8 mouse cellular contexts compared by ENCODE assay signal in the genomic region with DNA sequence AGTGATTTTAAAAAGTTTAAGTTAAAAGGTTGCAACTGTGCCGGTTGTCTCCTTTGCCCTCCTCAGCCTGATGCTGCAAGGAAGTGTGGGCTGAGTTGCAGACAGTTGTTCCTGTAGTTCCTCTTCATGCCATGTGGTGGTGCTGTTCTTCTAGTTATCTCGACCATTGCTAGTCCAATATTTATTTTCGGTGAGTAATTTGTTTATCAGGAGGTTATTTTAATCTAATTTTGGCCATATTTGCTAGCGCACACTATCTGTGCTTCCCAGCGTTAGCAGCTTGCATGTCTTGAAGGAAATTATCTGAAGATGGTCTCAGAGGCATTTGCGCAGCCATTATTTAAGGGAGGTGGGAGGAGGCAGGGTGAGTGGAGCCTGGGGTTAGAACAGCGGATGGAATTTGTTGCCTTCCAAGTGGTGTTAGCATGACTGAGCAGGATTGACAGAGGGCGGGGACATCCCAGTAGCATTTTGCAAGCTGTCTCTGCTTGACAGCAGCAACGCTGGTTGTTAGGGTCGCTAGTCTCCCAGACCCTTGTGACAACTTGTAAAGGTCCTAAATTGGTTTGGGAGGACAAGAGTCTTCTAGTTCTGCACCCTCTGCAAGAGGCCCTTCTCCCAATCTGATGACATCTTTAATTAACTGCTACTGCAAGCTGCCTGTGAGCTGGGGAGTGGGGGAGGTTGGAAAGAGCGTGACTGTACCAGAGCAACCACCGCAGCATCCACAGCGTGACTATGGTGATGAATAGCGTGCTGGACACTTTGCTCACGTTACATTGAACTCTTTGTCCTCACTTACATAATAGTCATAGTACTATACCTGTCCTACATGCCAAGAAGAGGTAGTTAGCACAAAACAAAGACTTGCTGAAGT.
DNase-seq lines count a peak whose midpoint lies in the region; ATAC-seq and TF ChIP-seq lines count a peak whose summit lies in the region.

No protein-coding gene starts in this region.

- H3K4me1 ChIP-seq in bone marrow, adult 2 months (ENCODE audit: control insufficient read depth, insufficient read depth, low read length): no peaks in the 10 kb centered on the region
- no peaks in the 10 kb centered on the region for H3K4me1 ChIP-seq in embryonic fibroblast, embryonic 13.5 days (ENCODE audit: control insufficient read depth, insufficient read depth, low read length)
- H3K4me1 ChIP-seq in heart, embryonic 15.5 days (replicated peaks): peaks cover 5% of the 10 kb centered on the region; the same call in 1 of the 2 replicates
- no peaks in the 10 kb centered on the region; the same call in 1 of the 2 replicates for H3K4me1 ChIP-seq in liver, adult 2 months (ENCODE audit: control insufficient read depth, insufficient read depth, low read length)
- H3K4me1 ChIP-seq in testis, adult 2 months (ENCODE audit: control insufficient read depth, insufficient read depth, low read length): no peaks in the 10 kb centered on the region; the same call in none of the 2 replicates

- 29% methylated on average over 15 of the region's 15 CpGs for WGBS in bone marrow, adult 2 months
- WGBS in heart, embryonic 15.5 days: 18% methylated on average over 15 of the region's 15 CpGs
- WGBS in liver, adult 2 months: 19% methylated on average over 15 of the region's 15 CpGs

- H3K36me3 ChIP-seq in heart, embryonic 15.5 days: no peaks in the 10 kb centered on the region
- H3K36me3 ChIP-seq in liver, adult 2 months (ENCODE audit: control insufficient read depth, insufficient read depth, low read length): no peaks in the 10 kb centered on the region
- H3K36me3 ChIP-seq in testis, adult 2 months (ENCODE audit: control insufficient read depth, insufficient read depth, low read length): no peaks in the 10 kb centered on the region

- H3K9me3 ChIP-seq in heart, embryonic 15.5 days (replicated peaks): no peaks in the 10 kb centered on the region

- peak overlapping the region; percentile 60 for H3K4me2 ChIP-seq in heart, embryonic 15.5 days

- DNase-seq in CD4-positive helper T cell, adult 2 months (ENCODE audit: low read depth, low spot score): peak; percentile 41
- DNase-seq in kidney, postnatal 10 days: peak; percentile 76
- DNase-seq in liver, adult 2 months (ENCODE audit: extremely low read depth, low read depth, low spot score): peak; percentile 30
- DNase-seq in natural killer cell, adult 2 months (ENCODE audit: low spot score in 2 of 2): peak; percentile 1 to 42

- peak; percentile 61 for ATAC-seq in heart, embryonic 15.5 days (replicated peaks; ENCODE audit: insufficient number of reproducible peaks, insufficient read depth, low FRiP score, low read depth)

- no peak overlapping the region for H3K9ac ChIP-seq in heart, embryonic 15.5 days
- H3K9ac ChIP-seq in liver, adult 2 months (ENCODE audit: low read depth, low read length): no peak overlapping the region

- H3K27me3 ChIP-seq in heart, embryonic 15.5 days: no peaks in the 10 kb centered on the region
- H3K27me3 ChIP-seq in liver, adult 2 months (ENCODE audit: control insufficient read depth, insufficient read depth, low read length): no peaks in the 10 kb centered on the region
- H3K27me3 ChIP-seq in testis, adult 2 months (ENCODE audit: control insufficient read depth, insufficient read depth, low read length): no peaks in the 10 kb centered on the region

- H3K27ac ChIP-seq in bone marrow, adult 2 months (ENCODE audit: control insufficient read depth, insufficient read depth, low read depth, low read length, poor library complexity): no peak overlapping the region
- H3K27ac ChIP-seq in embryonic fibroblast, embryonic 13.5 days (ENCODE audit: insufficient read depth, low read length): no peak overlapping the region
- H3K27ac ChIP-seq in heart, embryonic 15.5 days: no peak overlapping the region
- no peak overlapping the region for H3K27ac ChIP-seq in liver, adult 2 months (replicated peaks; ENCODE audit: insufficient read depth, low read depth, low read length)
- H3K27ac ChIP-seq in testis, adult 2 months (ENCODE audit: control insufficient read depth, insufficient read depth, low read depth, low read length): no peak overlapping the region

- peak; percentile 45 for TF ChIP-seq CTCF in bone marrow, adult 2 months (IDR thresholded peaks at IDR 0.05; ENCODE audit: control insufficient read depth, insufficient read depth, low read length)
- TF ChIP-seq CTCF in embryonic fibroblast, embryonic 13.5 days (IDR thresholded peaks at IDR 0.05; ENCODE audit: borderline replicate concordance, insufficient read depth, low read length): peak; percentile 36; the same call in 1 of the 2 replicates
- peak; percentile 46 for TF ChIP-seq CTCF in liver, adult 2 months (IDR thresholded peaks at IDR 0.05; ENCODE audit: low read depth, low read length)
- TF ChIP-seq CTCF in testis, adult 2 months (IDR thresholded peaks at IDR 0.05; ENCODE audit: control insufficient read depth, insufficient read depth, insufficient replicate concordance, low read depth, low read length): peak; percentile 49; the same call in 1 of the 2 replicates

- TF ChIP-seq POLR2A in bone marrow, adult 2 months (IDR thresholded peaks at IDR 0.05; ENCODE audit: borderline replicate concordance, control insufficient read depth, low read depth, low read length): no peak
- TF ChIP-seq POLR2A in embryonic fibroblast, embryonic 13.5 days (IDR thresholded peaks at IDR 0.05; ENCODE audit: low read depth, low read length): no peak
- TF ChIP-seq POLR2A in liver, adult 2 months (IDR thresholded peaks at IDR 0.05; ENCODE audit: extremely low read depth, insufficient read depth, low read length): no peak
- no peak for TF ChIP-seq POLR2A in testis, adult 2 months (IDR thresholded peaks at IDR 0.05; ENCODE audit: control insufficient read depth, low read depth, low read length)

- no peak overlapping the region for H3K4me3 ChIP-seq in bone marrow, adult 2 months (replicated peaks; ENCODE audit: control insufficient read depth, low read depth, low read length)
- H3K4me3 ChIP-seq in embryonic fibroblast, embryonic 13.5 days (ENCODE audit: insufficient read depth, low read length): no peak overlapping the region
- peak overlapping the region; percentile 42 for H3K4me3 ChIP-seq in heart, embryonic 15.5 days
- H3K4me3 ChIP-seq in liver, adult 2 months (ENCODE audit: insufficient read depth, low read depth, low read length): no peak overlapping the region
- no peak overlapping the region for H3K4me3 ChIP-seq in testis, adult 2 months (ENCODE audit: control insufficient read depth, low read depth, low read length)

- H3K79me2 ChIP-seq in liver, adult 2 months (ENCODE audit: control insufficient read depth, insufficient read depth, low read length): no peaks in the 10 kb centered on the region

Comparison
In these comparisons a context has a peak if more than half of its experiments do, and no peak if none do; other contexts are left out.
1. DNase-seq: peak in every context shown above with its lines; median percentile 76 in kidney, postnatal 10 days; 41 in CD4-positive helper T cell, adult 2 months; 30 in liver, adult 2 months; 22 in natural killer cell, adult 2 months.